Mouse (Mus musculus) MEL (cell line): Measurements from ENCODE around the gene Rtn4rl2. TPM values are rescaled to one million over a fixed set of nuclear protein-coding genes. Genes with fewer than 3 reads are reported as not detected.
A peak's percentile ranks its signal among the peaks of the same experiment; 100 is the strongest.

ENCODE experiments used
- DNase-seq: peaks from one replicate; pipeline ENCODE4 v3.0.0; 2011; ENCODE audit warnings: low read depth, low spot score
- H3K27ac ChIP-seq: 2 replicates; pipeline ENCODE4 v1.5.1; 2012; ENCODE audit warnings: low read depth, mild to moderate bottlenecking, control low read depth, low read length, moderate library complexity; ENCODE audit not compliant: control insufficient read depth
- H3K27me3 ChIP-seq, 2 experiments: fragments of 150-350 bp in 1 of 2; sonication (generic) in 1 of 2; 2 replicates each; pipeline ENCODE4 v1.6.1; 2012; ENCODE audit warnings: low read length in 2 of 2, mild to moderate bottlenecking in 2 of 2, improper control_type of control experiment in 1 of 2, moderate library complexity in 1 of 2; ENCODE audit not compliant: insufficient read depth in 2 of 2, control insufficient read depth in 1 of 2
- H3K36me3 ChIP-seq, 2 experiments: 2 replicates each; pipeline ENCODE4 v1.6.1; 2012 to 2014; ENCODE audit warnings: low read length in 2 of 2, improper control_type of control experiment in 1 of 2, inconsistent platforms in 1 of 2, mild to moderate bottlenecking in 1 of 2; ENCODE audit not compliant: insufficient read depth in 2 of 2, control insufficient read depth in 1 of 2
- H3K4me1 ChIP-seq, 2 experiments: fragments of 150-350 bp in 1 of 2; sonication (generic) in 1 of 2; 2 replicates each; pipeline ENCODE4 v1.6.1; 2012; ENCODE audit warnings: low read length in 2 of 2, improper control_type of control experiment in 1 of 2, mild to moderate bottlenecking in 1 of 2; ENCODE audit not compliant: insufficient read depth in 2 of 2, control insufficient read depth in 1 of 2
- H3K4me3 ChIP-seq, 2 experiments: fragments of 150-350 bp in 1 of 2; sonication (generic) in 1 of 2; 2 replicates each; pipeline ENCODE4 v1.5.1; 2012; ENCODE audit warnings: low read depth in 2 of 2, low read length in 2 of 2, mild to moderate bottlenecking in 2 of 2, moderate library complexity in 2 of 2, control low read depth in 1 of 2, improper control_type of control experiment in 1 of 2; ENCODE audit not compliant: control insufficient read depth in 1 of 2, insufficient read depth in 1 of 2
- H3K79me2 ChIP-seq: 2 replicates; pipeline ENCODE4 v1.6.1; 2012; ENCODE audit warnings: mild to moderate bottlenecking, low read length, moderate library complexity; ENCODE audit not compliant: control insufficient read depth, poor library complexity, insufficient read depth
- H3K9ac ChIP-seq: 2 replicates; pipeline ENCODE4 v1.6.1; 2012; ENCODE audit warnings: low read depth, mild to moderate bottlenecking, control low read depth, low read length, moderate library complexity; ENCODE audit not compliant: control insufficient read depth, poor library complexity, severe bottlenecking
- H3K9me3 ChIP-seq: fragments of 150-350 bp; sonication (generic); replicated peaks from 2 replicates; pipeline ENCODE4 v1.6.1; 2012; ENCODE audit warnings: mild to moderate bottlenecking, low read length, improper control_type of control experiment, moderate library complexity; ENCODE audit not compliant: insufficient read depth
- BHLHE40 ChIP-seq: IDR thresholded peaks from 2 replicates; pipeline ENCODE4 v1.6.1; 2012; ENCODE audit warnings: low read depth, mild to moderate bottlenecking, inconsistent platforms, low read length, improper control_type of control experiment, borderline replicate concordance
- CHD1 ChIP-seq: IDR thresholded peaks from 2 replicates; pipeline ENCODE4 v1.6.1; 2012; ENCODE audit warnings: low read depth, mild to moderate bottlenecking, inconsistent platforms, low read length, improper control_type of control experiment
- CHD2 ChIP-seq: IDR thresholded peaks from 2 replicates; pipeline ENCODE4 v1.6.1; 2011; ENCODE audit warnings: low read length, improper control_type of control experiment
- CTCF ChIP-seq, 3 experiments: IDR thresholded peaks in 2 of 3; conservative IDR thresholded peaks in 1 of 3; 2 replicates each; pipeline ENCODE4 v1.5.1; 2011 to 2012; ENCODE audit warnings: low read length in 3 of 3, low read depth in 2 of 3, mild to moderate bottlenecking in 2 of 3, improper control_type of control experiment in 1 of 3, inconsistent platforms in 1 of 3, mixed read lengths in 1 of 3, moderate library complexity in 1 of 3; ENCODE audit not compliant: control insufficient read depth in 1 of 3, insufficient read depth in 1 of 3, poor library complexity in 1 of 3, severe bottlenecking in 1 of 3
- GABPA ChIP-seq: IDR thresholded peaks from 2 replicates; pipeline ENCODE4 v1.6.1; 2012; ENCODE audit warnings: low read depth, mild to moderate bottlenecking, inconsistent platforms, low read length, improper control_type of control experiment, moderate library complexity
- GATA1 ChIP-seq: IDR thresholded peaks from 2 replicates; pipeline ENCODE4 v1.6.1; 2011; ENCODE audit warnings: low read depth, low read length, improper control_type of control experiment
- HCFC1 ChIP-seq: IDR thresholded peaks from 2 replicates; pipeline ENCODE4 v1.6.1; 2012; ENCODE audit warnings: low read depth, mild to moderate bottlenecking, inconsistent platforms, low read length, improper control_type of control experiment, moderate library complexity
- MAFK ChIP-seq: IDR thresholded peaks from 2 replicates; pipeline ENCODE4 v1.6.1; 2011; ENCODE audit warnings: low read depth, mild to moderate bottlenecking, low read length, improper control_type of control experiment, borderline replicate concordance
- MAZ ChIP-seq: IDR thresholded peaks from 2 replicates; pipeline ENCODE4 v1.6.1; 2012; ENCODE audit warnings: low read depth, mild to moderate bottlenecking, inconsistent platforms, low read length, improper control_type of control experiment
- MYB ChIP-seq: IDR thresholded peaks from 2 replicates; pipeline ENCODE4 v1.6.1; 2011; ENCODE audit warnings: mild to moderate bottlenecking, low read depth, low read length, improper control_type of control experiment
- MYC ChIP-seq: IDR thresholded peaks from 2 replicates; pipeline ENCODE4 v1.6.1; 2011; ENCODE audit warnings: low read depth, mild to moderate bottlenecking, low read length, improper control_type of control experiment, moderate library complexity
- POLR2A ChIP-seq, 2 experiments: IDR thresholded peaks; 2 replicates each; pipeline ENCODE4 v1.6.1; 2011 to 2012; ENCODE audit warnings: low read length in 2 of 2, mild to moderate bottlenecking in 2 of 2, control low read depth in 1 of 2, improper control_type of control experiment in 1 of 2, low read depth in 1 of 2, moderate library complexity in 1 of 2; ENCODE audit not compliant: control insufficient read depth in 1 of 2, insufficient read depth in 1 of 2, poor library complexity in 1 of 2
- POLR2AphosphoS2 ChIP-seq: IDR thresholded peaks from 2 replicates; pipeline ENCODE4 v1.6.1; 2011; ENCODE audit warnings: low read length, improper control_type of control experiment
- POLR2AphosphoS5 ChIP-seq: IDR thresholded peaks from 2 replicates; pipeline ENCODE4 v1.6.1; 2012; ENCODE audit warnings: low read depth, borderline replicate concordance, mild to moderate bottlenecking, inconsistent platforms, low read length, moderate library complexity, mixed read lengths
- RAD21 ChIP-seq: IDR thresholded peaks from 2 replicates; pipeline ENCODE4 v1.6.1; 2011; ENCODE audit warnings: mild to moderate bottlenecking, low read depth, low read length, improper control_type of control experiment
- SMC3 ChIP-seq: IDR thresholded peaks from 2 replicates; pipeline ENCODE4 v1.6.1; 2011; ENCODE audit warnings: low read depth, low read length, improper control_type of control experiment
- TAL1 ChIP-seq: IDR thresholded peaks from 2 replicates; pipeline ENCODE4 v1.6.1; 2012; ENCODE audit warnings: mild to moderate bottlenecking, inconsistent platforms, low read length, moderate library complexity, mixed read lengths
- TCF12 ChIP-seq: IDR thresholded peaks from 2 replicates; pipeline ENCODE4 v1.6.1; 2014; ENCODE audit warnings: low read depth, mild to moderate bottlenecking, inconsistent platforms, low read length, improper control_type of control experiment, moderate library complexity
- UBTF ChIP-seq: IDR thresholded peaks from 2 replicates; pipeline ENCODE4 v1.6.1; 2012; ENCODE audit warnings: low read depth, mild to moderate bottlenecking, inconsistent platforms, low read length, improper control_type of control experiment, moderate library complexity, borderline replicate concordance; ENCODE audit not compliant: insufficient read depth
- USF1 ChIP-seq: IDR thresholded peaks from 2 replicates; pipeline ENCODE4 v1.6.1; 2014; ENCODE audit warnings: low read depth, mild to moderate bottlenecking, inconsistent platforms, low read length, improper control_type of control experiment, moderate library complexity
- USF2 ChIP-seq, 2 experiments: IDR thresholded peaks; 2 replicates each; pipeline ENCODE4 v1.6.1; 2011 to 2012; ENCODE audit warnings: improper control_type of control experiment in 2 of 2, low read length in 2 of 2, borderline replicate concordance in 1 of 2, inconsistent platforms in 1 of 2, low read depth in 1 of 2, mild to moderate bottlenecking in 1 of 2; ENCODE audit not compliant: insufficient read depth in 1 of 2
- ZC3H11A ChIP-seq: IDR thresholded peaks from 2 replicates; pipeline ENCODE4 v1.6.1; 2012; ENCODE audit warnings: low read depth, mild to moderate bottlenecking, inconsistent platforms, low read length, improper control_type of control experiment
- ZMIZ1 ChIP-seq: IDR thresholded peaks from 2 replicates; pipeline ENCODE4 v1.6.1; 2012; ENCODE audit warnings: low read depth, mild to moderate bottlenecking, inconsistent platforms, low read length, improper control_type of control experiment, moderate library complexity
- ZNF384 ChIP-seq: IDR thresholded peaks from 2 replicates; pipeline ENCODE4 v1.6.1; 2012; ENCODE audit warnings: low read depth, mild to moderate bottlenecking, inconsistent platforms, low read length, improper control_type of control experiment
- polyA plus RNA-seq, 2 experiments: library from polyadenylated mRNA; stranded (reverse) in 1 of 2; unstranded in 1 of 2; fragments of >175 nt in 1 of 2; fragments of >200 nt in 1 of 2; gene quantifications; 2 replicates each; pipeline versions ENCODE4 v1.2.1 to v1.2.4; 2012; ENCODE audit warnings: low replicate concordance in 2 of 2, low read depth in 1 of 2; ENCODE audit not compliant: insufficient read length in 2 of 2, insufficient read depth in 1 of 2, missing spikeins in 1 of 2
- total RNA-seq: library from RNA; depleted of rRNA; stranded (reverse); fragments of 300-350 nt; gene quantifications from 2 replicates; pipeline ENCODE4 v1.2.3, GENCODE M21; 2012

Gene Rtn4rl2
- total and polyA plus RNA-seq, 3 experiments = 0.12 to 1.1 TPM; not detected in 1

DNA sequence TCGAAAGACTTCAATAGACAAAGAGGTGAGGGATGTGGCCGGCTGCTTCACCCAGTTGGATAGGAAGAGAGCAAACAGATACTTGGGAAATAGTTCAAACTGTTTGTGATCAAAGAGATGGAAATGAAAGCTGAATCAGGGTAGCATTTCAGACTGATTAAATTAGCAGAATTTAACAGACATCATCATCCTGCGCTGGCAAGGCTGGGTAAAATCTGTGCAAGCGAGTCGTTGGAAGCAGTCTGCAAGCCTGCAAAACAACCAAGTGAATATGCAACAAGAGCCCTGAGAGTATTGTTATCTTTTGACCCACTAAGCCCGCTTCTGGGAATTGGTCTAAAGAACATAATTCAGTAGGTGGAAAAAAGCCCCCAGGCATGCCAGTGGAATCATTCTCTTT is 6.8 kb upstream of the Rtn4rl2 start:
- DNase-seq = no peak
- TF ChIP-seq USF1 (no peak), POLR2AphosphoS5 (no peak), RAD21 (no peak), ZC3H11A (no peak), ZNF384 (no peak)
- H3K79me2 ChIP-seq = no peaks in the 10 kb centered on the region
- H3K27me3 ChIP-seq = peaks cover 0 to 4% of the 10 kb centered on the region in 2 experiments; a peak in 3 of 4 replicates
- H3K27ac ChIP-seq = no peak overlapping the region
- H3K9ac ChIP-seq = no peak overlapping the region
- peaks cover 0 to 13% of the 10 kb centered on the region in 2 experiments; a peak in 1 of 4 replicates for H3K4me1 ChIP-seq
- no peaks in the 10 kb centered on the region for H3K9me3 ChIP-seq
- H3K4me3 ChIP-seq = no peak overlapping the region
- peaks cover 0 to 6% of the 10 kb centered on the region in 2 experiments; a peak in 2 of 4 replicates for H3K36me3 ChIP-seq

DNA sequence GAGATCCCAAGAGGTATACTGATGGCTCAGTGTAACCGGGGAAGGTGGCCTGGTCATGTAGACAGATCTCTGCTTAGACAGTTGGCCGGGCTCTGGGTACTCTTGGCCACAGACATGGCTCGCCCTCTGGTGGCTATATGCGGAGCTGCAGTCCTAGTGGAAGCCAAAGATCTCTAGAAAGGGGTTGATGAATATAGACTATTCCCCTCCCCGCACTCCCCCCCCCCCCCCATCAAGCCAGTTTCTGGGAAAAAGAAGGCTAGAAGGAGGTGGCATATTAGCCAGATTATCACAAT is 3.5 kb upstream of the Rtn4rl2 start:
- H3K27me3 ChIP-seq = peaks cover 3 to 4% of the 10 kb centered on the region in 2 experiments; a peak in 3 of 4 replicates
- TF ChIP-seq MYC (no peak), MYB (no peak), TCF12 (no peak), USF1 (no peak), USF2 (IDR thresholded peaks at IDR 0.05; ENCODE audit: borderline replicate concordance in 1 of 2, insufficient read depth in 1 of 2, low read depth in 1 of 2, low read length in 2 of 2) (no peak), MAFK (no peak), CHD1 (no peak), GATA1 (no peak), POLR2AphosphoS5 (no peak), HCFC1 (no peak), GABPA (no peak), POLR2A (IDR thresholded peaks at IDR 0.05; ENCODE audit: control insufficient read depth in 1 of 2, insufficient read depth in 1 of 2, low read depth in 1 of 2, low read length in 2 of 2, poor library complexity in 1 of 2) (no peak), CHD2 (no peak), CTCF (IDR thresholded peaks at IDR 0.05 in 2 of 3, conservative IDR thresholded peaks at IDR 0.05 in 1 of 3; ENCODE audit: control insufficient read depth in 1 of 3, insufficient read depth in 1 of 3, low read depth in 2 of 3, low read length in 3 of 3, poor library complexity in 1 of 3, severe bottlenecking in 1 of 3) (peak; percentile 72 to 94 (median 90)), RAD21 (peak; percentile 83), TAL1 (no peak), ZMIZ1 (no peak), MAZ (no peak), SMC3 (peak; percentile 95), UBTF (no peak), BHLHE40 (no peak), POLR2AphosphoS2 (no peak), ZC3H11A (peak; percentile 82)
- DNase-seq = peak; percentile 80

More for the DNA sequence above, 3.5 kb upstream of the Rtn4rl2 start:
- H3K9ac ChIP-seq = no peak overlapping the region
- 0 out of 4 replicates have a peak, but pooled peaks cover 0 to 7% of the 10 kb centered on the region in 2 experiments for H3K4me1 ChIP-seq
- no peaks in the 10 kb centered on the region; a peak in 1 of 4 replicates for H3K36me3 ChIP-seq
- no peaks in the 10 kb centered on the region for H3K79me2 ChIP-seq
- H3K27ac ChIP-seq = no peak overlapping the region
- peak overlapping the region; percentile 4 to 7; a peak in 1 of 4 replicates for H3K4me3 ChIP-seq
- H3K9me3 ChIP-seq = no peaks in the 10 kb centered on the region
